Mouse (Mus musculus) midbrain, embryonic 10.5 days (tissue): ENCODE measurements around the gene Ddx27. TPM values are rescaled to one million over a fixed set of nuclear protein-coding genes. Genes with fewer than 3 reads are reported as not detected.

Experiments used
- DNase-seq: peaks from one replicate; pipeline ENCODE4 v3.0.0-alpha.2; 2017; ENCODE audit warnings: low spot score
- H3K27ac ChIP-seq: fragments of 300-500 bp; sonication (generic); replicated peaks from 2 replicates; pipeline ENCODE4 v1.5.1; 2016; ENCODE audit warnings: mild to moderate bottlenecking
- H3K27me3 ChIP-seq: fragments of 300-500 bp; sonication (generic); 2 replicates; pipeline ENCODE4 v1.6.1; 2016; ENCODE audit warnings: low read depth, mild to moderate bottlenecking; ENCODE audit not compliant: poor library complexity, severe bottlenecking
- H3K36me3 ChIP-seq: fragments of 300-500 bp; sonication (generic); 2 replicates; pipeline ENCODE4 v1.6.1; 2016; ENCODE audit warnings: mild to moderate bottlenecking, moderate library complexity
- H3K4me1 ChIP-seq: fragments of 300-500 bp; sonication (generic); 2 replicates; pipeline ENCODE4 v1.6.1; 2016
- H3K4me3 ChIP-seq: fragments of 300-500 bp; sonication (generic); 2 replicates; pipeline ENCODE4 v1.5.1; 2016; ENCODE audit warnings: mild to moderate bottlenecking, moderate library complexity
- H3K9me3 ChIP-seq: fragments of 300-500 bp; sonication (generic); replicated peaks from 2 replicates; pipeline ENCODE4 v1.6.1; 2016; ENCODE audit warnings: mild to moderate bottlenecking
- WGBS: fragments of 180-500 bp; shearing (Covaris S2); methylation state at CpG from one replicate; pipeline ENCODE4 v1.1.7; 2016; 5-methylcytosine and 5-hydroxymethylcytosine counted together
- polyA plus RNA-seq: library from polyadenylated mRNA; unstranded; fragments of >200 nt; fragmentation: Nextera tagmentation; extraction: Ambion mirVana; gene quantifications from 2 replicates; pipeline ENCODE4 v1.2.1, GENCODE M21; 2016

The Ddx27 gene
- polyA plus RNA-seq, 1 experiment from 2014 or later: 69.3 TPM

DNA sequence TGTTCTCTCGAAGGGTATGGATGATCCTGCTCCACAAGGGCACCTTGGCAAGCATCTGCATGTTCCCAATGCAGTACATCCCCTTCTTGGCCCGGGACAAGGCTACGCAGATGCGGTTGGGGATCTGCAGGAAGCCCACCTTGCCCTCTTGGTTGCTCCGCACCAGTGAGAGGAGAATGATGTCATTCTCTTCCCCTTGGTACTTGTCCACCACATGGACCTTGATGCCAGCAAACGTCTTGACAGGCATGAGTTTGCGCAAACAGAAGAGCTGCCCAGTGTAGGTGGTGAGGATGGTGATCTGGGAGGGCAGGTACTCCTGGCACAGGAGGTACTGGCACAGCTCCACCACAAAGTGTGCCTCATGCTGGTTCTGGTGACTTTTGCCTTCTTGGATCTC is 23.7 kb downstream of the Ddx27 start:
- Histone ChIP-seq H3K27ac (no peak overlapping the region), H3K4me1 (no peaks in the 10 kb centered on the region), H3K4me3 (no peak overlapping the region), H3K27me3 (no peaks in the 10 kb centered on the region), H3K9me3 (no peaks in the 10 kb centered on the region), H3K36me3 (peaks cover 100% of the 10 kb centered on the region)
- DNase-seq: no peak
- 94% methylated on average over 7 of the region's 7 CpGs for WGBS

DNA sequence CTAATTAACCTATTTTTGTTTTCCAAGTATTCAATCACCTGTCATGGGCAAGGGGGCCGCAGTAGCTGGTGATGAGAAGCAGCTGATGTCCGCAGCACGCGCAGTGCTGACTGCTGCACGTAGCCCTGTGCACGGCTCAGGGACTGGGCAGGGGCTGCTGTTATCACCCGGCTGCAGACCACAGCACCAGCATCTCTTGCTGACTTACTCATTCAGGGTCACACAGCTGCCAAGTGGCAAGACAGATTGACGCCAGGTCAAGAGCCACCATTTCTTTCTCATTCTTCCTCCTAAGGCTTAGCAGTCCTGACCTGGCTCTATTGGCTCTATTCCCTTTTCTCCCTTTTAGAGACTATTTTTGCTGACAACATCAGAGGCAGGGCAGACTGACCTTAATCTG is 24.4 kb downstream of the Ddx27 start:
- no peak for DNase-seq
- peaks cover 100% of the 10 kb centered on the region for H3K36me3 ChIP-seq
- WGBS: 92% methylated on average over 8 of the region's 8 CpGs
- no peak overlapping the region for H3K4me3 ChIP-seq
- no peaks in the 10 kb centered on the region for H3K27me3 ChIP-seq
- H3K9me3 ChIP-seq: no peaks in the 10 kb centered on the region
- no peaks in the 10 kb centered on the region for H3K4me1 ChIP-seq
- no peak overlapping the region for H3K27ac ChIP-seq

DNA sequence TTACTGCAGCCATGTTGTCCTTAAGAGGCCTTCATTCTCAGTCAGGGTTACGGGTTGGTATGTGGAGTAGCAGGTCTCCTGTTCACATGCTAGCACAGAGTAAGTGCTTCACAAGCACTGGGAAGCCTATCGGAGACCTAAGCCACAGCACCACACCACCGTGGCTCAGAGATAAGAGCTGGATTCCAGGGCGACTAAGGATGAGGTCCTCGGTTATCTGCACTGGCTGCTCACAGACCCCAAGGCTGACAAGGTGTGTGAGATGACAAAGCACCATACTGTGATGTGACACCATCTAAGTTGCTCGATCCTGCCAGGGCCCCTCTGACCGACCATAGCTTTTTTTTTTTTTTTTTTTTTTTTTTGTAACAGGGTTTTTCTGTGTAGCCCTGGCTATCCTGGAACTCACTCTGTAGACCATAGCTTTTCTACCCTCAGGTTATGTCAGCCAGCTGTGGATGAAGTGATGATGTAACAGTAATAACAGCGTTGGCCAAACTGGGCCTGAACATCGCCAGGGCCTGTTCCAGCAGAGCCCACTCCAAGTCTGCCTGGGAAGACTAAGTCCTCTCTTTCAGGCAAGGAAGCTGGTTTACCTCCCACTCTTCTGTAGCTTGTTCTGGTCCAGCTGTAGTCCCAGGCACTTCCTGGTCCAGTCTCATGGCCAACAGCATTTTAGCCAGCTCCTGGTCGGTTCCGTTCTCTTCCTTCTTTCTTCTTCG is 28.6 kb downstream of the Ddx27 start:
- H3K27ac ChIP-seq: no peak overlapping the region
- WGBS: 94% methylated on average over 12 of the region's 12 CpGs
- H3K36me3 ChIP-seq: peaks cover 96% of the 10 kb centered on the region
- DNase-seq: no peak
- no peaks in the 10 kb centered on the region for H3K9me3 ChIP-seq
- no peaks in the 10 kb centered on the region for H3K27me3 ChIP-seq
- no peaks in the 10 kb centered on the region for H3K4me1 ChIP-seq
- no peak overlapping the region for H3K4me3 ChIP-seq

DNA sequence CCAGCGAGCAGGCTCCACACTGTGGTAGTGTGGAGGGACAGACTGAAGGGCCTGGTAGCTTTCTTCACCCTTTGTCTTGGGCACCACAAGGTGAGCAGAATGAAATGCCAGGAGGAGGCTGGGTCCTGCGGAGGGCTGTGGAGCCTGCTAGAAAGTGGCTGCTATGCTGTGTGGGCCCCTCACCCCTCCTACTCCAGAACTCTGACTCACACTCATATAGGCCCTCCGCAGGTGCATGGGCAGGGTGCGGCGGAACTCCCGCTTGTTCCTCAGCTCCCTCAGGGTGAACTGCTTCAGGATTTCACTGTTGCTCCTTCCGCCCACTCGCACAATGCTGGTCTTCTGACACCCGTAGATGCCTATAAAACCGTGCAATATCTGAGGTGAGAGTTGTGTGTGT is 33.2 kb downstream of the Ddx27 start:
- Histone ChIP-seq H3K27me3 (no peaks in the 10 kb centered on the region), H3K4me3 (no peak overlapping the region), H3K36me3 (peaks cover 90% of the 10 kb centered on the region), H3K4me1 (0 out of 2 replicates have a peak, but pooled peaks cover 3% of the 10 kb centered on the region), H3K27ac (no peak overlapping the region), H3K9me3 (no peaks in the 10 kb centered on the region)
- WGBS: 95% methylated on average over 10 of the region's 10 CpGs
- DNase-seq: no peak

DNA sequence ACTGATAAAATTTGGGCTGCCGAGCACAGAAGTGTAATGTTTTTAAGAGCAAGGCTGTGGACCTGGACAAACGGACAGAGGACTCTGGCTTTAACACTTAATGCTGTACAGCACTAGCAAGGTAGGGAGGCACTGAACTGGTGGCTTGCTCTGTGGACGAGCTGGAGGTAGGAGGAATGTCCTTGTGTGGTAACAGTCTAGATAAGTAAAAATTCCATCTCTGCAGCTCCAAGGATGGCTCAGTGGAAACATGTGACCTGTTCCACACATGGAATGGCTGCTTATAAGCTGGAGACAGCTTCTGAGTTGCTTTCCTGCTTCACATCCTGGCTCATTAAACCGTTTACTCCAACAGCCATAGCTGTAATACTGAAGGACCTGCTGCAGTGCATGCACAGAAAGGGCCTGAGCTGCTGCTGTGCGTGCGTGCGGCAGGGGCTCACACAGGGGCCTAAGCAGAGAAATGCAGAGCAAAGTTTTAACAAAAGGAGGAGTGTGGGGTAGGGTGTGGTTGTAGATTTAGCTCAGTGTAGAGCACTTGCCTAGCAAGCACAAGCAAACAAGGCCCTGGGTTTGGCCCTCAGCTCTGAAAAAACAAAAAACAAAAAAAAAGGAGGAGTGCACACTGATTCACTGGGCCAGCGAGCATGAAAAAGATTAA is 33.8 kb downstream of the Ddx27 start:
- 92% methylated on average over 8 of the region's 8 CpGs for WGBS
- H3K36me3 ChIP-seq: peaks cover 90% of the 10 kb centered on the region

DNA sequence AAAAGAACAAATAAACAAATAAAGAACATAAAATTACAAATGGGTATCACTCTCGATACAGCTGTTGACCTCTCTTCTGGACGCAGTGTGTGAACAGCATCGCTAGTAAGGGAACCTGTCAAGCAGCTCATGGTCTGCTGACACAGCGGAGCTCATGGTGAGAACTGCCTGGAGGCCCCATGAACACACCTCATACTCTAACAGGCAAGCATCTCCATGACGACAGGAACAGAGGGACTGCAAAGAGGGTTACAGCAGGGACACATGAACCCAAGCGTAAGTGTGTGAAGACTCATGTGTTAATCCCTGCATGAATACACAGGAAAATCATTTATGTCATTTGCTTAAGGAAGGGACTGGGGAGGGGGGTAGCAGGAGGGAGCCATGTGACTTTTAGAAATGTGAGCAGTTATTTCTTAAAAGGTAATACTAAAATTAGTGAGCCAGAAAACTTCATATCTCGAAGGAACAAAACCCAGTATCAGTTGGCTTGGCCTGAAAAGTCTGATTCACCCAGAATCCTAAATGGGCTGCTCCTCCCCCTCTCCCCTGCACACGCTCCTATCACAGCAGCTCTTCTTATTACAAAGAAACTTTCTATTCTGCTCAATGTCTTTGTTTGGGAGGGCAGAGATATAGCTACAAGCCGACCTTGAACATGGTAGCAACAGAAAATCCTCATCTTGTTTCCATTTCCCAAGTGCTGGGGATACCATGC is 38.3 kb downstream of the Ddx27 start:
- Histone ChIP-seq H3K27ac (no peak overlapping the region), H3K4me3 (no peak overlapping the region), H3K36me3 (peaks cover 92% of the 10 kb centered on the region), H3K9me3 (no peaks in the 10 kb centered on the region), H3K27me3 (no peaks in the 10 kb centered on the region), H3K4me1 (0 out of 2 replicates have a peak, but pooled peaks cover 7% of the 10 kb centered on the region)
- no peak for DNase-seq
- WGBS: 83% methylated on average over 9 of the region's 9 CpGs

More for the DNA sequence above, 33.8 kb downstream of the Ddx27 start:
- no peak for DNase-seq
- Histone ChIP-seq H3K27ac (no peak overlapping the region), H3K4me1 (0 out of 2 replicates have a peak, but pooled peaks cover 7% of the 10 kb centered on the region), H3K27me3 (no peaks in the 10 kb centered on the region), H3K4me3 (no peak overlapping the region), H3K9me3 (no peaks in the 10 kb centered on the region)

DNA sequence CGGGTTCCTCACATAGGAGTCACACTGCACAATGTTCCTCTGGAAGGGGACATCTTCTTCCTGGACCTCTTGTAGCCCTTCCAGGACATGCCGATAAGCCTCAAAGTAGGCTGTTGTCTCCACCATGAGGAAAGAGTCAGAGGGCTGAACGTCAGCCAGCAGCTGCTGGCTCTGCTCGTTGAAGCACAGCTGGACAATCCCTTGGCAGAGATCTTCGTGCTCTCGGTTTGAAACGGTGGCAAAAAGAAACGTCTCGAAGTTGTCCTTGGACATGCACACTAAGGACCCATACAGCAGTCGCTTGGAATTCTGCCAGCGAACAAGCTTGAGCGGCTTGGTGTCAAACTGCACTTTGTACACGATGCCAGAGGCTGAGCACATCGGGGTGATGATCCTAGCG is 40.4 kb downstream of the Ddx27 start:
- WGBS: 94% methylated on average over 15 of the region's 15 CpGs
- peaks cover 88% of the 10 kb centered on the region for H3K36me3 ChIP-seq

DNA sequence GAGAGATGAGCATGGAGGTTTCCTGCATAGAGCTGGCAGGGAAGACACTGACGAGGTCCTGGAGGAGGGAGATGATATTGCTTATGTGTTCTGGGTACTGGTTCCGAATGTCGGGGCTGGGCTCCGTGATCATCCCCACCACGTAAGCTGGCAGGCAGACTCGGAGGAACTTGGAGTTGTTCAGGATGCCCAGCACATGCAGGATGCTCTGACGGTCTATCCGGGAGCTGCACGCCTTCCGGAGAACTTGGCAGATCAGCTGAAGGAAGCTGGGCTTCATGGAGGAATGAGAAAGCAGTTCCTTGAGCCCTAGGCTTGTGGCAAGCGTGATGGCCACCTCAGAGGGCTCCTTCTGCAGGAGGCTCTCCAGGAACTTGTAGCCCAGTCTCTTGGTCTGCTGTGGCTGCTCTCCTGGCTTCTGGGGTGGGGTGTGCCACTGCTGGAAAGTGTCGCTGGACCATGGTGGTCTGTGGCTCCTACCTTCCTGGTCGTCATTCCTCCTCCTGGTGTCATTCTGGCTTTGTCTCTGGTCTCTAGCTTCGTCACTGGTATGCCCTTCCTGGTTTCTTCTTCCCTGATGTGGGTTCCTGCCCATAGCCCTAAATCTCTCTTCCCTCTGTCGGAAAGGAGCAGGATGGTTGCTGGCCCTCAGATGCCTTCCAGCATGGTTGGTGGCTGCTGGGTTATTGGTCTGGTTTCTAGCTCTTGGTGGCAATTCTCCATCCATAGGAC is 41.4 kb downstream of the Ddx27 start:
- no peak for DNase-seq
- Histone ChIP-seq H3K4me3 (no peak overlapping the region), H3K27me3 (no peaks in the 10 kb centered on the region), H3K4me1 (peaks cover 27% of the 10 kb centered on the region), H3K27ac (no peak overlapping the region), H3K36me3 (peaks cover 79% of the 10 kb centered on the region), H3K9me3 (no peaks in the 10 kb centered on the region)
- 94% methylated on average over 15 of the region's 15 CpGs for WGBS

More for the DNA sequence above, 40.4 kb downstream of the Ddx27 start:
- no peak overlapping the region for H3K4me3 ChIP-seq
- no peaks in the 10 kb centered on the region for H3K9me3 ChIP-seq
- no peak for DNase-seq
- H3K27ac ChIP-seq: no peak overlapping the region
- no peaks in the 10 kb centered on the region for H3K27me3 ChIP-seq
- H3K4me1 ChIP-seq: peaks cover 17% of the 10 kb centered on the region

DNA sequence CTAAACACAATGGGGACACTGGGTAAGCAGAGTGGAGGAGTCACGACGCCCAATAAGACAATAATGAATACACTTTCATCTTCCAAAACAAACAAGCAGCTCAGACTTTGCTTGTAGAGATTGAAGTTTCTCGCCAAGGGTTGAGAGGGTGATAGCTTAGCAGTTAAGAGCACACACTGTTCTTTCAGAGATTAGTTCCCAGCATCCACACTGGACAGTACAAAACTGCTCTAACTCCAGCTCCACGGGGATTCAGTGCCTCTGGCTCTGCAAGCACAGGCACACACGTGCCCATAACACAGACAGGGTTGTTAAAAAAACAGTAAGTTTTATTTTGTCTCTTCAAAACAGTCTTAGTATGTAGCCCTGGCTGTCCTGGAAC is 41.9 kb downstream of the Ddx27 start:
- DNase-seq: no peak
- peaks cover 74% of the 10 kb centered on the region for H3K36me3 ChIP-seq
- no peaks in the 10 kb centered on the region for H3K9me3 ChIP-seq
- no peak overlapping the region for H3K27ac ChIP-seq
- H3K4me1 ChIP-seq: peaks cover 32% of the 10 kb centered on the region
- no peaks in the 10 kb centered on the region for H3K27me3 ChIP-seq
- H3K4me3 ChIP-seq: no peak overlapping the region
- 90% methylated on average over 5 of the region's 5 CpGs for WGBS

DNA sequence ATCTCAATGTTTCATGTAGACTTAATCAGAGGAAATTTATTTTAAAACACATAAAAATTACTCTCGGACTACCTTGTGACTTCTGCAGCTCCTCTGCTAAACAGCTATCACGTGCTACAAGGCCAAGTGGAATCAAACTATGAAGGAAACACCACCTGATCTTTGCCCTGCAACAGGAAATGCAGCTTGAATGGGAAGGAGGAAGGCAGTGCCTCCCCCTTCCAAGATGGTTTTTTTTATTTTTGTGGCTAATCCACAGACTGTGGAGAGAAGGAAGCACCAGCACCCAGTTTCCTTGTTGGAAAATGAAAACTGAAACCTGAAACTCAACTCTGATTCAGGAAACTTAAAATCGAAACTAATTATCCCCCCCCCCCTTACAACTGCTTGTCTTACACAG is 43.2 kb downstream of the Ddx27 start:
- Histone ChIP-seq H3K27ac (no peak overlapping the region), H3K36me3 (peaks cover 64% of the 10 kb centered on the region), H3K4me3 (no peak overlapping the region), H3K9me3 (no peaks in the 10 kb centered on the region), H3K4me1 (peaks cover 32% of the 10 kb centered on the region), H3K27me3 (no peaks in the 10 kb centered on the region)
- DNase-seq: no peak
- 81% methylated on average over 3 of the region's 3 CpGs for WGBS

DNA sequence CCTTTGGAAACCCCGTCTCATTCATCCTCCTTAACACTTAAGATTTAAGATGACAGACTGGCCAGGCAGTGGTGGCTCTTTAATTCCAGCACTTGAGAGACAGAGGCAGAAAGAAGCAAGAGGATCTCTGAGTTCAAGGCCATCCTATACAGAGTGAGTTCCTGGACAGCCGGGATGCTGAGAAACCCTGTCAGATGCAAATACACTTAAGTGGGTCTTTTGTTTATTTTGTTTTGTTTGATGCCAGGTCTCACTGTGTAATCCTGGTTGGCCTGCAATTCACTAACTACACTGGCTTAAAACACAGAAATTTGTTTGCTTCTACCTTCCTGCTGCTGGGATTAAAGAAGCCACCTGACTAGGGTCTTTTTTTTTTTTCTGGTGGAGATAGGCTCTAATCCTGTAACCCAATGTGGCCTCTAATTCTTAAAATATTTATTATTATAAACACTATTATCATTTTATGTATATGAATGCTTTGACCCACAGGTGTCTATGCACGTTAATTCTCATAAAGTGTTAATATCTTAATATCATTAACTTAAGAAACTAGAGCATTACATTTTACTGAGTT is 43.9 kb downstream of the Ddx27 start:
- H3K9me3 ChIP-seq: no peaks in the 10 kb centered on the region
- H3K27ac ChIP-seq: no peak overlapping the region
- no peaks in the 10 kb centered on the region for H3K27me3 ChIP-seq
- peaks cover 62% of the 10 kb centered on the region for H3K36me3 ChIP-seq
- DNase-seq: no peak
- 70% methylated on average over 3 of the region's 3 CpGs for WGBS
- no peak overlapping the region for H3K4me3 ChIP-seq
- peaks cover 28% of the 10 kb centered on the region for H3K4me1 ChIP-seq

DNA sequence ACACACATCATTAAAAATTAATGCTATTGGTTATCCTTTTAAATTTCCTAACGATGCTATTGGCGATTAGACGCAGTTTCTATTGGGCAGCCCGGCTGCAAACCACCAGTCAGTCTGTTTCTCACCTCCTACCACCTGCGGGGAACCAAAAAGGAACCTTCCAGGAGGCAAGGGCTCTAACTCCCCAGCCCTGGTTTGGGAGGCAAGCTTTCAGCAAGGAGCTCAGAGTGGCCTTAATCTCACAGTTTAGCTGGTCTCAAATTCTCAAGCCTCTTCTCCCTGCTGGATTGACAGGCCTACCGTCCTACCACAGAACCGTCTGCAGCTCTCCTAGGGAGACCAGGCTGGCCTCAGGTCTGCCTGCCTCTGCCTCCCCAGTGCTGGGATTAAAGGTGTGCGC is 44.5 kb downstream of the Ddx27 start:
- WGBS: 43% methylated on average over 8 of the region's 8 CpGs
- no peak overlapping the region for H3K4me3 ChIP-seq

More for the DNA sequence above, 44.5 kb downstream of the Ddx27 start:
- Histone ChIP-seq H3K27me3 (no peaks in the 10 kb centered on the region), H3K9me3 (no peaks in the 10 kb centered on the region), H3K27ac (no peak overlapping the region), H3K4me1 (peaks cover 28% of the 10 kb centered on the region), H3K36me3 (peaks cover 61% of the 10 kb centered on the region)
- no peak for DNase-seq
